Mouse (Mus musculus): ENCODE measurements around the gene Slc22a23.

The Slc22a23 gene

GRCm38 (mm10) chr13:34133326-34134071 is 211.5 kb downstream of the Slc22a23 start:
- DNase-seq (ENCODE audit: low read depth, low spot score) = no peak

GRCm38 (mm10) chr13:34132875-34133274 is 212.1 kb downstream of the Slc22a23 start:
- DNase-seq (ENCODE audit: low read depth, low spot score) = no peak

GRCm38 (mm10) chr13:34132299-34132698 is 212.7 kb downstream of the Slc22a23 start:
- no peak for DNase-seq (ENCODE audit: low read depth, low spot score)

GRCm38 (mm10) chr13:34131708-34132060 is 213.3 kb downstream of the Slc22a23 start:
- no peak for DNase-seq (ENCODE audit: low read depth, low spot score)

- no peak for DNase-seq (ENCODE audit: low read depth, low spot score)
Measured at GRCm38 (mm10) chr13:34131011-34131707, 213.8 kb downstream of the Slc22a23 start.

- DNase-seq (ENCODE audit: low read depth, low spot score) = peak; percentile 33
Measured at GRCm38 (mm10) chr13:34130226-34130731, 214.7 kb downstream of the Slc22a23 start, which contains the start of gene Tubb2b. TSS of gene Tubb2b (minus strand) at chr13:34130466.

GRCm38 (mm10) chr13:34129485-34130225 is 215.3 kb downstream of the Slc22a23 start:
- DNase-seq (ENCODE audit: low read depth, low spot score) = peak; percentile 45
